Mouse (Mus musculus) gastrocnemius, postnatal 4 days (tissue): Measurements from ENCODE around the gene Rad54l2. TPM values are rescaled to one million over a fixed set of nuclear protein-coding genes. Genes with fewer than 3 reads are reported as not detected.

Experiments used
- DNase-seq, 2 experiments: peaks; one replicate each; pipeline ENCODE4 v3.0.0; 2021 to 2022; ENCODE audit warnings: low spot score in 2 of 2, mixed read lengths in 2 of 2
- total RNA-seq, 2 experiments: library from RNA; stranded (reverse); gene quantifications; 2 replicates each; pipeline ENCODE4 v1.2.3; 2021

The Rad54l2 gene
- total RNA-seq, 2 experiments from 2014 or later, result 13.6 to 15.0 TPM

DNA sequence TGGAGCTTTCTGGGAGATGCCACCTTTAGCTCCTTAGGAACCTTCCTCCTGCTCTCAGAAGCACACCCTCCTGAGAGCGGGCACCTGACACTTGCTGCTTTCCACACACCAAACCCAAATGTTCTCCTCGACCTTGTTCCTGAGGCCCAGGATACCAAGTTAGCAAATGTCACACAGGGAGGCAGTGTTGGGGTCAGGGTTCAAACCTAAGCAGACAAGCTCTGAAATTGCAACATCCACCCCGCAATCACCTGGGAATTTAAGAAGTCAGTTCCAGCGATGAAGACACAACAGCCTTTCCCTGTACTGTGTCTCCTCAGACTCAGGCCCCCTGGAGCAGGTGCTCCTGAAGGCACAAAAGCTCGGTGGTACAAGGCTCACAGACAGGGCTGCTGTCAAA, 111.3 kb downstream of the Rad54l2 start:
- no peak for DNase-seq

DNA sequence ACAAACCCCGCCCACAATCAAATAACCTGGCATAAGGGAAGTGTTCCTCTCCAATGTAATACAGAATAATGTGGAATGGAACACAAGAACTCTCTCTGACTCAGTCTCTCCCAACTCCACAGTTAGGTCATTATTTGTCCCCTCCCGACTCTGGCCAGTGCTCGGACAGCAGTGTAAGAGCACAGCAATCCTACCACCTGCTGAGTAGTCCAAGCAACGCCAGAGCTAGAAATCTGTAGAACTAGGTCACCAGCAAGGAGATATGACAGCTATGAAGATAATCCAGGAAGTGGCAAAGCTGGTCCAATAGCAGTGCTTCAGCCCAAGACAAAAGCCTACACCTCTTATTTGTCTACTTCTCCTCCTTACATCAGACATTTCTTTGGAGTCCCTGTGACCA, 112.4 kb downstream of the Rad54l2 start:
- DNase-seq, result no peak

DNA sequence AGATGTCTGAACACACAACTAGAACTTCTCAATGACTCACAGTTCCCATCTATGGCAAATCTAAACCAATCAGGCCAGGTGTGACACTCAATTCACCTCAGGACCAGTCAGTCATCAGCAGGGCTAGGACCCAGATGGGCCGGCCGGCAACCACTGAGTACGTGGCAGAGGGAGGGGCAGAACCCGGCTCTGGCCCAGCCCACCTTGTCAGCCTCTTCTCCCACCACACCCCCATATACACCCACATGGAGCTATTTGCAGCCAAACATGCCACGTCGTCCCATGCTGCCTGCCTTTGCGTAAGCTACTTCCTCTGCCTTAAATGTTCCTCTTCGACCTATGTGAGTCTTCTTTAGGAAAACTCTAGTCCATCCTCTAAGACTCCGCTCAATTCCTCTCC, 113.0 kb downstream of the Rad54l2 start:
- DNase-seq, result no peak

DNA sequence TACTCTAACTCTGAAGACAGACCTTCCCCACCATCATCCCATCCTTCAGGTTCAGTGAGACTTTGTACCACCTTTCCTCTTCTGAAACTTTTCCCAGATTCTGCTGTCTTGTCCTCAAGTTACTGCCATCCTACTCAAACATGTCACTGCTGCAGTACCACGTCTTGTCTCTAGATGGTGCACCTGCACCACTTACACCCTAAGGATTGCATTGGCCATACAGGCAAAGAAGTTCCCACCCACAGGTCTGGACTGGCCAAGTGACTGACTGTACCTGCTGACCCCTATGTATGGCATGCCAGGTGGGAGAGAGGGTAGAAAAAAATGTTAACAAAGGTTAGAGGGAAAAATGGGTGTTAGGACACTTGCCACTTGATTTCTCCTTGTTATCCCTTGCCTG, 113.5 kb downstream of the Rad54l2 start:
- DNase-seq, result peak; percentile 43 to 71

DNA sequence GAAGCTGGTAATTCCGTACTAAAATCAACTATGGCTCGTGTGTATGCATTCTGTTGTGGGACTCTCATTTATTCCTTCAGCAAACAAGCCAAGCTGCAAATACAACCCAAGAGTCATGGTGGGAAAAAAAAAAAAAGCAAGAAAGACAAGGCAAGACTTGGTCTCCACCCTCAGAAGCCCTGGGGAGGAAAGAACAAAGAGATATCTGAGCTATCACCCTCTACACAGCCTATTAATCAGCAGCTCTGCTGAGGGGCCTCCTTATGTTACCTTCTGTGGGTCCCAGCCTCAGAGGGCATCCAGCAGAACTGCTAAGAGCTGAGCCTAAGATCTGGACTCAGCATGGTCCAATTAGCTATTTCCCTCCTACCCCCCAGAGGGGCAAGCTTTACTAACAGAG, 115.1 kb downstream of the Rad54l2 start:
- no peak for DNase-seq

DNA sequence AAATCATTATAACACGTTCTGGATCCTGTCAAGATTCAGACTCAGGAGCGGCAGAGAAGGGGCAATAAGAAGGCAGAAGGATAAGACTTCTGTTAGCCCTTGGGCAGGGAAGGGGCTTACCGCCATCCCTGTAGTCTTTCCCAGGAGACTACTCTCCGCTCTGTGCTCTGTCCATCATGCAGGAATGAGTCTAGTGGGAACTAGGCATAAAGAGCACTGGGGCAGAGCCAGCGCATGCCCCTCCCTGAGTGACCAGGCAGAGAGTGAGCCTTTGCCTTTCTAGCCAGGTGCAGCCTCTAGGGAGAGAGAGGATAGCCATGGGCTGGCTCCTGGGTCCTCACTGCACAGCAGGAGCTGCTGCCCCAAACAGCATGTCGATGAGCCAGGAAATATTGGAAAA, 124.1 kb downstream of the Rad54l2 start:
- no peak for DNase-seq

DNA sequence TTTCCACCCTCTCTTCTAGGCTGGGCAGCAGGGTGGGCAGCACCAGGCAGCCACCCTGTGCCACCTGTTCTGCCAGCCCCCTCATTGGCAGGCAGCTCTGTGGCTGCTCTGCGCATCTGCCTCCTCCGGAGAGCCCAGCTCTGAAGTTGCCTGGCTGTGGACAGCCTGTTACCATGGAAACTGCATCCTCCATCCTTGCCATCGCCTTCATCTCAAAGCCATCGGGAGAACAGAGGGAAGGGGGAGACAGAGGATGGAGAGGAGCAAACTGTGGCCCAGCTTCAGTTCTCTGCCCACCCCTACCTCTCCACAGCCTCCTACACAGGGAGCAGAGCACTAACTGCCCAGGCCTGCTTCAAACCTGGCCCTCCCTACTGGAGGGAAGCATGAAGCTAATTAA, 124.6 kb downstream of the Rad54l2 start:
- no peak for DNase-seq

DNA sequence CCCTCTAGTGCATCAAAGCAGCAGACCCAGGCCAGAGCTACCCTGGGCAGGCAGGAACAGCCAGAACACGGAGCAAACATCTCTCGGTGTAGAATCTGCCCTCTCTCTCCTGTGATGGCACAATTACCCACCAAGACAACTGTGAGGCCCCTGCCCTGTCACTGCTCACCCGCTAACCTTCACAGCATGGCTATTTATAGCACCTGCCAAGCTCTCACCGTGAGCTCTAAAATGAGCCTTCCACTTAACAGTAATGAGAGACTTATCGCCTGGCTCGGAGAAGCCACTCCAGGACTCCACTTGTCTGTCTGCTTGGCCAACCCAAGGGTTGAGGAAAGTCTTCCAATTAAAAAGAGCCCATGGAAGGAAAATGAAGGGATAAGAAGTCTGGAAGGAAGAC, 125.8 kb downstream of the Rad54l2 start:
- DNase-seq, result no peak

DNA sequence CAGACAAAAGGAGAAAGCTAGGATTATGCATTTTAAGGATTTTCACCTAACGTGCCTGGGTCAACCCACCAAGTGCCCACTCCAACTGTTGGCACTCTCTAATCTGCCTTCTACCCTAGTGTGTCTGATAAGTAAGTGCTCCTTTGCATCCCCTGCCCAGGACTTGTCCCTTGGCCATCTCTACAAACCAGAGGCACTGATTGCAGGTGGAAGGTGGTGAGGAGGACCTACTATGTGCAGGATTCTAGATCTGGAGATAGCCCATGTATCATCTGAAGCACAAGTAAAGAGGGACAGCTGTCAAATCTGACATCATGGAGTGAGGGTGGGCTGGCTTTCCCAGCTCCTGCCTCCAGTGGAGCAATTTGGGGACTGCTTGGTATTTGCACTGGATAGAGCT, 129.1 kb downstream of the Rad54l2 start:
- no peak for DNase-seq

DNA sequence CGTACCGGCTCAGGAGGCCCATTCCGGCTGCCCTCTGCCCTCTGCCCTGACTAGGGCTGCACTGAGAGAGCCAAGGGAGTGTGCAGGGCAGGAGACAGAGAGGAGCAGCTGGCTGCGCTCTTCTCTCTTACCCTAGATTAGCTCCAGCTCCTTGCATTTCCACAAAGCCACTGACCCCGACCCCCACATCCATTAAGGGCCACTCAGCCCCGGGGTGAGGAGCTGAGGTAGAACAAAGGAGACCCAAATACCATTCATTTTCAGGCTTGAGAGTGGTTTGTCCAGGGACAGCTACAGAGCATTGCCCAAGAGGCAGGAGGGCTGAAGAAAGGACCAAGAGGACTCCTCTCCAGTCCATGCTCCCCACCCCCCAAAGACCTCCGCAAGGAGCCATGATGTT, 129.6 kb downstream of the Rad54l2 start:
- no peak for DNase-seq

DNA sequence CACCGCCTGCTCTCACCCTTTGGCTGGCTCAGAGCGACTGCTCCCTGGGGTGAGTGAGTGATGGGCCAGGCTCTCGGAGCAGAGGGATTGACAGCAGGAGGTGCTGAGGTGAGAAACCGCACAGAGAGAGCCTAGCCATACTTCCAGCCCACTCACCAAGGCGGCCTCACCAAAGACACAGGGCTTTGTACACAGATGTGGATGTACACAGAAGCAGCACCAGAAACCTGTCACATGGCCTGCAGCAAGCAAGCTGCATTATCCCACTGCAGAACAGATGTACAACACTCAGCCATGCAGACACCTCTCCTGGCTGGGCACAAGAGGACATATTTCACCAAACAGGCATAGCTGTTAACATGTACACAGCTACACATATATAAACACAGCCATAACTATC, 131.4 kb downstream of the Rad54l2 start:
- DNase-seq, result no peak

DNA sequence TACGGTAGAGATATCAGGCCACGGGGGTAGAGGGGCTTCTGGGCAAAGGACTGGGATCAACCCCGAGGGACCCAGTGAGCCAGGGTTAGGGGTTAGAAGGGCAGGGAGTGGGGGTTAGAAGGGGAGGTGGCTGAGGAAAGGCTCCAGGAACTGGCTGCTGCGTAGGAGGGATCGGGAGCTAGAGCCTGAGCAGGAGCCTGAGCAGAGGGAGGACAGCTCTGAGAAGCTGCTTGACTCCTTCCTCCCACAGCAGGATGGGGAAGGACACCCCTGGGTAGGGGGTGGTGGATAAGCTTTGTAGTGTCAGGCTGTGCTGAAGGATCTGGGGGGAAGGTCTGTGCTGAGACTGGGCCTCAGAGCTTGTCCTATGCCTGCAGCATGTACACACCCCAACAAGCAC, 132.2 kb downstream of the Rad54l2 start:
- no peak for DNase-seq

DNA sequence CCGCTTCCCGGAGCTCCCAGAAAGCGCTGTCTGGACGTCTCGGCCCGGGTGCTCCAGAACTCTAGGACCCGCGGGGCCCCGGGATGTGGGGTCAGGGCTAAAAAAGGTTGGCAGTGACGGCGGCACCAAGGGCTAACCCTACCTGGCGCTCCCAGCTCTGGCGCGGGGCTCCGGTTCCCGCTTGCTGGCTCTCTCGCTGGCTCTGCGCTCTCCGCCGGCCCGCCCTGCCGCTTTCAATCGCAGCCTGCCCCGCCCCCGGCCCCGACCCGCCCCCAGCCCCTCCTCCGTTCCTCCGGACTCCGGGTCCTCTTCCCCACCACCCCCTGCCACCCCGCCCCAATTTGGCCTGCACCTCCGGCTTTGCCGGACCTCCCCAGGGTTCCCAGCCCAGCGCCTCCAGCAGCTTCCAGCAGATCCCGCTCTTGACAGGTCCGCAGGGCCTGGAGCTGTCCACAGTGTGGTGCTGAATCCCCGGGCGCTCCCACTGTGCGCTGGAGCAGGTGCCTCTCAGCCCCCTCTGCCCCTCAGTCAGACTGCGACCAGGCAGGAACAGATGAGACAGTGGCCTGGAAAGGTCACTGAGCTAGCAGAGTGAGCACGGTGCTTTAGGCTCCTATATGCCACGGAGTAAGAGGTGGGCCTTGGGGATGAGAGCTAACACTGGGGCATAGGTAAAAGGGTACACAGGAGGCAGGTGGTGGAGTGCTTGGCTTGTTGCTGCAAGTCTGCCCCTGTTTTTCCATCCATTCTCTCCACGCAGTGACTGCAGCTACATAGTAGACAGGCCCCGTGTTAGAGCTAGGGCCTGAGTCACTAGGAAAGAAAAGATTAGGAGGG, 132.9 kb downstream of the Rad54l2 start, which contains the start of gene Grm2:
TSS of gene Grm2 (minus strand) at position 199 of the 837 bp plus-strand sequence.
- DNase-seq, result peak; percentile 56 to 75

DNA sequence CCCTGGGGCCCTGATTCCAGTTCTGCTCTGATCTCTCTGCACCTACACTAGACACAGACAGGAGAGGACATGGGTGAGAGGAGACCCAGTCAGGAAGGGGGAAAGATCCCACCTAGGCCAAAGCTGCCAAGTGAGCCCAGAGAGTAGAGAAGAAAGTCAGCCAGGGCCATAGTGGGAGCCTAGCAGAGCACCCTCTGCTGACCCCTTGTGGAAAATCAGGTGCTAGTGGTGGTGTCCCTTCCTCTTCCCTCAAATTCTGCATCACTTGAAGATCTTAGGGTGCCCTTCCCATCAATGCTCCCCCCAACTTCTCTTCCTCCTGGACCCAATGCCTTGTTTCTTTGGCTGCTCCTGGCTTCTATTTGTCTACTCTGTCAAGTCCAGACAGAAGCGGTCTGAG, 136.3 kb downstream of the Rad54l2 start:
- no peak for DNase-seq

DNA sequence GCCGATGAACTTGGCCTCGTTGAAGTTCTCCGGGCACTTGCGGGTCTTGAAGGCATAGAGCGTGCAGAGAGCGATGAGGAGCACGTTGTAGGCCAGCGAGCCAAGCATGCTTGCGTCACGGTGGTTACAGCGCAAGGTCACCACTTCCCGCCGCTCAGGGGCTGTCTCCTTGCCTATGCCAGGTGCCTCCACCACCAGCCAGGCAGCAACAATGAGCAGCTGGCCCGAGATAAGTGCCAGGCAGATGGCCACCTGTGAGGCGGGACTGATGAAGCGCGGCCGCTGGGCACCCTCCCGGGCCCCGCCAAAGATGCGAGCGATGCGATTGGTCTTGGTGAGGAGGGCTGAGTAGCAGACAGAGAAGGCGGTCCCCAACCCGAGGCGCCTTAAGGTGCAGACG, 141.8 kb downstream of the Rad54l2 start:
- no peak for DNase-seq

DNA sequence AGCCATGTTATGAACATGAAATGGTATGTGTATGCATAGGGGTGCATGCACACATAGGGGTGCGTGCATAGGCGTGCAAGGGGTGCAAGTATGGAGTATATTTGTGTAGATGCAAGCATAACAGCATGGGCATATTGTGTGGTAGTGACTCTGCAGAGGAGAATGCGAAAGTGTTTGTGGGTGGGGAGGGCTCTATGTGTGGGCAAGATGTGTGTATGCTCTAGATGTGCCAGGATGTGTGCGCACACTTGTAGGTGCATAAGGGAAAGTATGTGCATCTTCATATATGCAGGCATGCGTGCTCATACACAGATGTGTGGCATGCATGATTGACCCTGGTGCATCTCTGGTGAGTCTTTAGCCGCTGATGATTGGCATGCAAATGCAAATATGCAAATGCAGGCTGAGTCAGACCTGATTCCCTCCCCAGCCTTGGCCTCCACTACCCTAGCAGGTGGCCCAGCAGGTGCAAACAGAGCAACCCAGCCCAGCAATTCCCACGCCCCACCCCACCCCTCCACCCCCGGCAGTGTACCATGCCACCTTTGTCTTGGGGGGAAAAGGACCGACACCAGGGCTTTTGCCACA, 143.2 kb downstream of the Rad54l2 start:
- DNase-seq, result no peak

DNA sequence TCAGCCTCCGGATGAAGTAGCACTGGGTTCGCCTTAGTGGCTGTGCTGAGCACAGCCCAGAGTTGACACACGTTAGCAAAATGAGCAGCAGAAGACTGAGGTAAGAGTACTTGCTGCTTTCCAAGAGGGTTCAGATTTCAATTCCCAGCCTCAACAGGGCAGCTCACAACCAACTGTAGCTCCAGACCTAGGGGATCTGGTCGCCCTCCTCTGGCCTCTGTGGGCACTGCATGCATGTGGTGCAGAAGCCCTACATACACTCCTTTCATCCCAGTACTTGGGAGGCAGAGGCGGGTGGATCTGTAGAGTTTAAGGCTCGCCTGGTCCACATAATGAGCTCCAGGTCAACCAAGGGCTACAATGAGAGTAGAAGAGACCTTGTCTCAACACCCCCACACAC, 145.2 kb downstream of the Rad54l2 start:
- no peak for DNase-seq

DNA sequence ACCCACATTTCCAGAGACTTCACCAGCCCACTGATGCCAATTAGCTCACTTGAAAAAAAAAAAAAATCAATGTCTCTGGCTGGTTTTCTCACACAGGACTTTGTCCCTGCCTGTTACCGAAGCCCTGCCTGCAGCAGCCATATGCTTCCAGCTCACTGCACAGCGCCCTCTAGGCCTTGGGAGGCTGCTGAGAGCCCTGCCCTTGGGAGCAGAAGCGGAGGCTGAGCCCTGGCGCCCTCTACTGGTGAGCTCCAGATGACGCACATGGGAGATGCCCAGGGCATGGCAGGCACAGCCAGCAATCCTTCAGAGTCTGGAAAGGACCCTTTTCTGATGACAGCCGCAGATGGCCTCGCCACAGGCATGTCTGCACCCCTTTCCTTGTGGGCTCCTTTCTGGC, 145.9 kb downstream of the Rad54l2 start:
- peak; percentile 53 to 71 for DNase-seq

DNA sequence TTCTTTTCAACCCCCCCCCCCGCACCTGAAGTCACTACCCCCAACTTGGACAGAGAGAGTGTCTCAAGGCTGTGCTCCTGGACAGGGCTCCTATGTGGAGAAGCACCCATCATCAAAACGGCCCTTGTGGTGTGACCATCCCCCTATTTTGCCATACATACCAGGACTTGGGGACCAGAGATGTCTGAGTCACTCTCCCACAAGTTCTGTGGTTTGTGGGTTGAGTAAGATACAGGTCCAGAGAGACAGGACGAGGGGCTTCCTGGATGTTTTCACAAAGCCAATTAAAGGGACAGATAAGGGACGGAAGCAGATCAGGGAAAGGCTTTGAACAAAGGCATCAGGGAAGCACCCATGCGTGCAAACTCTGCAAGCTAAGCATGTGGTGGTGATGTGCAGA, 147.6 kb downstream of the Rad54l2 start:
- no peak for DNase-seq

DNA sequence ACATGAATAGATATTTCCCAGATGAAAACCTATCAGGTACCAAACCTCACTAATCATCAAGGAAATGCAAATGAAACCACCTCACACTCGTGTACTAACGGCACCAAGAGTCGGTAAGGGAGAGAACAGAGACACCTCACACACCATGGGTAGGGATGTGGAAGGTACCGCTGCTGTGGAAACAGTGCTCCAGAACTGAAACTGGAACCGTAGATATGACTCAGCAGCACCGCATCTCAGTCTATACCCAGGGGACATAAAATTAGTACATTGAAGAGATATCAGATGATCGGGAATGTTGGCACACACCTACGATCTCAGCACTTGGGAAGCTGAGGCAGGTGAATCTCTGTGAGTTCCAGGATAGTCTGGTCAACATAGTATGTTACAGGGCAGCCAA, 150.8 kb downstream of the Rad54l2 start:
- DNase-seq, result no peak
